Mouse (Mus musculus) embryonic facial prominence, embryonic 14.5 days (tissue): Measurements from ENCODE around the gene Herc1. TPM values are rescaled to one million over a fixed set of nuclear protein-coding genes. Genes with fewer than 3 reads are reported as not detected.

ENCODE experiments used
- ATAC-seq: fragments of 200-750 bp; cut with Nextera tagmentation; 2 replicates; pipeline ENCODE4 v1.8.0; 2017; ENCODE audit warnings: low read depth, moderate number of reproducible peaks, moderate TSS enrichment
- DNase-seq: peaks from one replicate; pipeline ENCODE4 v3.0.0-alpha.2; 2015; ENCODE audit warnings: low spot score
- H3K27ac ChIP-seq: fragments of 300-500 bp; sonication (generic); replicated peaks from 2 replicates; pipeline ENCODE4 v1.5.1; 2014; ENCODE audit warnings: low read depth, mild to moderate bottlenecking, low read length, moderate library complexity
- H3K27me3 ChIP-seq: fragments of 300-500 bp; sonication (generic); replicated peaks from 2 replicates; pipeline ENCODE4 v1.6.1; 2014; ENCODE audit warnings: low read length; ENCODE audit not compliant: control insufficient read depth, insufficient read depth
- H3K36me3 ChIP-seq: fragments of 300-500 bp; sonication (generic); 2 replicates; pipeline ENCODE4 v1.6.1; 2014; ENCODE audit warnings: low read length, mixed read lengths; ENCODE audit not compliant: control insufficient read depth, insufficient read depth
- H3K4me1 ChIP-seq: fragments of 300-500 bp; sonication (generic); 2 replicates; pipeline ENCODE4 v1.6.1; 2014; ENCODE audit warnings: antibody characterized with exemption, low read length; ENCODE audit not compliant: control insufficient read depth, insufficient read depth
- H3K4me2 ChIP-seq: fragments of 300-500 bp; sonication (generic); 2 replicates; pipeline ENCODE4 v1.6.1; 2014; ENCODE audit warnings: low read depth, mild to moderate bottlenecking, low read length, moderate library complexity, mixed read lengths
- H3K4me3 ChIP-seq: fragments of 300-500 bp; sonication (generic); 2 replicates; pipeline ENCODE4 v1.5.1; 2014; ENCODE audit warnings: low read depth, mild to moderate bottlenecking, low read length
- H3K9ac ChIP-seq: fragments of 300-500 bp; sonication (generic); 2 replicates; pipeline ENCODE4 v1.6.1; 2014; ENCODE audit warnings: low read depth, mild to moderate bottlenecking, low read length, moderate library complexity, mixed read lengths
- H3K9me3 ChIP-seq: fragments of 300-500 bp; sonication (generic); 2 replicates; pipeline ENCODE4 v1.6.1; 2016; ENCODE audit warnings: low read length; ENCODE audit not compliant: control insufficient read depth
- WGBS: fragments of 180-500 bp; shearing (Covaris S2); extraction: QIAGEN DNeasy Blood & Tissue Kit; methylation state at CpG from one replicate; pipeline ENCODE4 v1.1.7; 2014; 5-methylcytosine and 5-hydroxymethylcytosine counted together
- polyA plus RNA-seq: library from polyadenylated mRNA; unstranded; fragments of >200 nt; fragmentation: Nextera tagmentation; extraction: Ambion mirVana; gene quantifications from 2 replicates; pipeline ENCODE4 v1.2.1, GENCODE M21; 2014

Herc1 gene
- polyA plus RNA-seq, 1 experiment from 2014 or later = 20.0 TPM

- H3K36me3 ChIP-seq = peaks cover 88% of the 10 kb centered on the region
- no peaks in the 10 kb centered on the region for H3K9me3 ChIP-seq
- no peak for DNase-seq
- H3K9ac ChIP-seq = no peak overlapping the region
- no peaks in the 10 kb centered on the region for H3K27me3 ChIP-seq
- H3K4me2 ChIP-seq = no peak overlapping the region
- no peak overlapping the region for H3K27ac ChIP-seq
- no peak overlapping the region for H3K4me3 ChIP-seq
- no peaks in the 10 kb centered on the region for H3K4me1 ChIP-seq
- no peak for ATAC-seq
These were observed 143.7 kb downstream of the Herc1 start for GRCm38 (mm10) chr9:66493992-66494391.

GRCm38 (mm10) chr9:66501248-66501647, 151.0 kb downstream of the Herc1 start:
- no peaks in the 10 kb centered on the region for H3K27me3 ChIP-seq
- no peak overlapping the region for H3K4me2 ChIP-seq
- no peaks in the 10 kb centered on the region for H3K9me3 ChIP-seq
- peaks cover 65% of the 10 kb centered on the region for H3K36me3 ChIP-seq
- H3K27ac ChIP-seq = no peak overlapping the region
- 66% methylated on average over 2 of the region's 2 CpGs for WGBS
- H3K9ac ChIP-seq = no peak overlapping the region
- no peak overlapping the region for H3K4me3 ChIP-seq
- DNase-seq (no peak), ATAC-seq (no peak)
- no peaks in the 10 kb centered on the region for H3K4me1 ChIP-seq

GRCm38 (mm10) chr9:66503879-66504411, 153.7 kb downstream of the Herc1 start:
- H3K9me3 ChIP-seq = no peaks in the 10 kb centered on the region
- WGBS = 73% methylated on average over 4 of the region's 4 CpGs

GRCm38 (mm10) chr9:66504518-66504917, 154.3 kb downstream of the Herc1 start:
- Histone ChIP-seq H3K4me1 (no peaks in the 10 kb centered on the region), H3K9ac (no peak overlapping the region), H3K27me3 (no peaks in the 10 kb centered on the region), H3K4me3 (no peak overlapping the region), H3K4me2 (no peak overlapping the region), H3K27ac (no peak overlapping the region), H3K36me3 (peaks cover 62% of the 10 kb centered on the region), H3K9me3 (no peaks in the 10 kb centered on the region)
- DNase-seq (no peak), ATAC-seq (no peak)
- WGBS = 93% methylated on average over 13 of the region's 13 CpGs

More at GRCm38 (mm10) chr9:66503879-66504411, 153.7 kb downstream of the Herc1 start:
- Histone ChIP-seq H3K4me1 (no peaks in the 10 kb centered on the region), H3K4me2 (no peak overlapping the region), H3K27ac (no peak overlapping the region), H3K4me3 (no peak overlapping the region), H3K27me3 (no peaks in the 10 kb centered on the region), H3K9ac (no peak overlapping the region), H3K36me3 (peaks cover 58% of the 10 kb centered on the region)
- ATAC-seq = no peak
- no peak for DNase-seq

- no peak overlapping the region for H3K27ac ChIP-seq
- H3K4me1 ChIP-seq = peaks cover under 1% of the 10 kb centered on the region; the same call in 1 of the 2 replicates
- no peaks in the 10 kb centered on the region for H3K9me3 ChIP-seq
- no peaks in the 10 kb centered on the region for H3K27me3 ChIP-seq
- H3K9ac ChIP-seq = no peak overlapping the region
- no peak overlapping the region for H3K4me2 ChIP-seq
- 77% methylated on average over 9 of the region's 9 CpGs for WGBS
- DNase-seq = no peak
- H3K36me3 ChIP-seq = peaks cover 57% of the 10 kb centered on the region
- no peak overlapping the region for H3K4me3 ChIP-seq
- ATAC-seq = no peak
These were observed 155.1 kb downstream of the Herc1 start for GRCm38 (mm10) chr9:66505141-66505917.

GRCm38 (mm10) chr9:66506011-66506410, 155.8 kb downstream of the Herc1 start:
- DNase-seq = peak; percentile 30
- H3K36me3 ChIP-seq = peaks cover 50% of the 10 kb centered on the region

GRCm38 (mm10) chr9:66506424-66506823, 156.2 kb downstream of the Herc1 start:
- Histone ChIP-seq H3K4me1 (peaks cover 8% of the 10 kb centered on the region), H3K27me3 (no peaks in the 10 kb centered on the region), H3K36me3 (peaks cover 46% of the 10 kb centered on the region), H3K9me3 (no peaks in the 10 kb centered on the region), H3K4me3 (no peak overlapping the region), H3K9ac (no peak overlapping the region), H3K27ac (no peak overlapping the region), H3K4me2 (no peak overlapping the region)
- no peak for DNase-seq
- no peak for ATAC-seq

More at GRCm38 (mm10) chr9:66506011-66506410, 155.8 kb downstream of the Herc1 start:
- Histone ChIP-seq H3K4me1 (peaks cover 8% of the 10 kb centered on the region), H3K27ac (no peak overlapping the region), H3K4me2 (no peak overlapping the region), H3K4me3 (no peak overlapping the region), H3K9ac (no peak overlapping the region), H3K9me3 (no peaks in the 10 kb centered on the region), H3K27me3 (no peaks in the 10 kb centered on the region)
- 61% methylated on average over 4 of the region's 4 CpGs for WGBS
- peak; percentile 64; the same call in 1 of the 2 replicates for ATAC-seq

GRCm38 (mm10) chr9:66507684-66508083, 157.4 kb downstream of the Herc1 start:
- no peak overlapping the region for H3K9ac ChIP-seq
- no peaks in the 10 kb centered on the region for H3K9me3 ChIP-seq
- no peak overlapping the region for H3K27ac ChIP-seq
- no peaks in the 10 kb centered on the region for H3K27me3 ChIP-seq
- H3K4me3 ChIP-seq = no peak overlapping the region
- no peak overlapping the region for H3K4me2 ChIP-seq
- H3K4me1 ChIP-seq = peaks cover 10% of the 10 kb centered on the region
- 77% methylated on average over 3 of the region's 3 CpGs for WGBS
- DNase-seq (no peak), ATAC-seq (no peak)
- H3K36me3 ChIP-seq = peaks cover 34% of the 10 kb centered on the region
